Mouse (Mus musculus) hindbrain, embryonic 10.5 days (tissue): ENCODE results near the gene Zfp536. TPM values are rescaled to one million over a fixed set of nuclear protein-coding genes. Genes with fewer than 3 reads are reported as not detected.

ENCODE experiments used
- DNase-seq: peaks from one replicate; pipeline ENCODE4 v3.0.0-alpha.2; 2017; ENCODE audit warnings: low spot score
- H3K27ac ChIP-seq: fragments of 300-500 bp; sonication (generic); 2 replicates; pipeline ENCODE4 v1.5.1; 2016; ENCODE audit warnings: mild to moderate bottlenecking, moderate library complexity
- H3K27me3 ChIP-seq: fragments of 300-500 bp; sonication (generic); 2 replicates; pipeline ENCODE4 v1.6.1; 2016; ENCODE audit warnings: mild to moderate bottlenecking; ENCODE audit not compliant: poor library complexity, insufficient read depth, severe bottlenecking
- H3K36me3 ChIP-seq: fragments of 300-500 bp; sonication (generic); 2 replicates; pipeline ENCODE4 v1.6.1; 2016; ENCODE audit warnings: mild to moderate bottlenecking, moderate library complexity
- H3K4me1 ChIP-seq: fragments of 300-500 bp; sonication (generic); replicated peaks from 2 replicates; pipeline ENCODE4 v1.6.1; 2016; ENCODE audit warnings: mild to moderate bottlenecking
- H3K4me3 ChIP-seq: fragments of 300-500 bp; sonication (generic); 2 replicates; pipeline ENCODE4 v1.5.1; 2016; ENCODE audit warnings: mild to moderate bottlenecking, moderate library complexity
- H3K9me3 ChIP-seq: fragments of 300-500 bp; sonication (generic); 2 replicates; pipeline ENCODE4 v1.6.1; 2016; ENCODE audit warnings: mild to moderate bottlenecking, moderate library complexity
- WGBS: fragments of 180-500 bp; shearing (Covaris S2); methylation state at CpG from one replicate; pipeline ENCODE4 v1.1.7; 2016; 5-methylcytosine and 5-hydroxymethylcytosine counted together
- polyA plus RNA-seq: library from polyadenylated mRNA; unstranded; fragments of >200 nt; fragmentation: Nextera tagmentation; extraction: Ambion mirVana; gene quantifications from 2 replicates; pipeline ENCODE4 v1.2.1, GENCODE M21; 2016

Zfp536 gene
- polyA plus RNA-seq: 32.2 and 40.7 TPM in 2 replicates

- DNase-seq: peak; percentile 39
- Histone ChIP-seq H3K36me3 (no peaks in the 10 kb centered on the region), H3K9me3 (no peaks in the 10 kb centered on the region), H3K27ac (peak within 1 kb of the TSS; percentile 97), H3K4me3 (peak within 1 kb of the TSS; percentile 80), H3K27me3 (peaks cover 47% of the 10 kb centered on the region), H3K4me1 (peaks cover 29% of the 10 kb centered on the region)
- WGBS: under 1% methylated on average over 27 of the region's 27 CpGs
Observed at GRCm38 (mm10) chr7:37773312-37773702, at the start of gene Zfp536. Gene Zfp536 (minus strand): TSS chr7:37773641.

DNA sequence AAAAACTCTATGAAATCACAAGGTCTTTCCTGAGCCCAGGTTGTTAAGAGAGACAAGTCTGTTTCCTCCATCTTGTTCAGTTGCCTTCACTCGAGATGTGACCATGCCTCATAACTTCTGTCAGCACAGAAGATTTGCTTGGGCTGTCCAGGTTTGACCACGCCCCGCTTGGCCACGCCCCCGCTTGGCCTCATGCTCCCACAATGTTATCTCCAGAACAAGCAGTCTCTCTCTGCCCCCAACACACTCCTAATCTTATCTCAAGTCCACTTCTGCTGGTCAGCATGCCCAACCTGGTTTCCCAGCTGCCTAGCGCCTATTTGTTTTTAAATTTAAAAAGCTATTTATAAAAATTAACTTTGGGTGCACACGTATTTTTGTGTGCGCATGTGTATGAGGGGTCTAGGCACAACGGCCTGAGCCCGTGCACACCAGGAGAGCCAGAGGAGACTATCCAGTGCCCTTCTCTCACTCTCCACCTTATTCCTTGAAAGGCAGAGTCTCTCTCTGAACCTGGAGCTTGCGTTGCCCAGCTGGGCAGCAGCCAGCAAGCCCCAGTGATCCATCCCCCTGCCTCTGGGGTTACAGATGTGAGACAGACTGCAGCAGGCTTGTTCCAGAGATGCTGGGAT is 47.3 kb upstream of the Zfp536 start:
- no peaks in the 10 kb centered on the region for H3K9me3 ChIP-seq
- no peaks in the 10 kb centered on the region for H3K27me3 ChIP-seq
- no peaks in the 10 kb centered on the region for H3K4me1 ChIP-seq
- H3K27ac ChIP-seq: no peak overlapping the region
- no peak for DNase-seq
- WGBS: 83% methylated on average over 11 of the region's 11 CpGs
- no peak overlapping the region for H3K4me3 ChIP-seq
- no peaks in the 10 kb centered on the region for H3K36me3 ChIP-seq

- DNase-seq: no peak
- Histone ChIP-seq H3K27ac (no peak overlapping the region), H3K27me3 (no peaks in the 10 kb centered on the region), H3K9me3 (no peaks in the 10 kb centered on the region), H3K4me3 (no peak overlapping the region), H3K4me1 (no peaks in the 10 kb centered on the region), H3K36me3 (no peaks in the 10 kb centered on the region)
- 86% methylated on average over 8 of the region's 8 CpGs for WGBS
Observed at GRCm38 (mm10) chr7:37818631-37819340, 45.3 kb upstream of the Zfp536 start.

- 91% methylated on average over 7 of the region's 7 CpGs for WGBS
- no peaks in the 10 kb centered on the region for H3K9me3 ChIP-seq
Observed at GRCm38 (mm10) chr7:37816901-37817300, 43.5 kb upstream of the Zfp536 start.

GRCm38 (mm10) chr7:37814844-37815406 is 41.5 kb upstream of the Zfp536 start:
- DNase-seq: no peak
- no peak overlapping the region for H3K4me3 ChIP-seq
- 65% methylated on average over 8 of the region's 8 CpGs for WGBS
- no peak overlapping the region for H3K27ac ChIP-seq
- H3K4me1 ChIP-seq: no peaks in the 10 kb centered on the region
- no peaks in the 10 kb centered on the region for H3K9me3 ChIP-seq
- H3K36me3 ChIP-seq: no peaks in the 10 kb centered on the region
- H3K27me3 ChIP-seq: no peaks in the 10 kb centered on the region

More at GRCm38 (mm10) chr7:37816901-37817300, 43.5 kb upstream of the Zfp536 start:
- no peak for DNase-seq
- H3K36me3 ChIP-seq: no peaks in the 10 kb centered on the region
- H3K27me3 ChIP-seq: no peaks in the 10 kb centered on the region
- no peaks in the 10 kb centered on the region for H3K4me1 ChIP-seq
- H3K4me3 ChIP-seq: no peak overlapping the region
- no peak overlapping the region for H3K27ac ChIP-seq

- no peak overlapping the region for H3K4me3 ChIP-seq
- H3K4me1 ChIP-seq: no peaks in the 10 kb centered on the region
- 84% methylated on average over 10 of the region's 10 CpGs for WGBS
- H3K27me3 ChIP-seq: no peaks in the 10 kb centered on the region
- H3K27ac ChIP-seq: no peak overlapping the region
- no peaks in the 10 kb centered on the region for H3K9me3 ChIP-seq
- no peak for DNase-seq
- H3K36me3 ChIP-seq: no peaks in the 10 kb centered on the region
Observed at GRCm38 (mm10) chr7:37813676-37814075, 40.2 kb upstream of the Zfp536 start.

DNA sequence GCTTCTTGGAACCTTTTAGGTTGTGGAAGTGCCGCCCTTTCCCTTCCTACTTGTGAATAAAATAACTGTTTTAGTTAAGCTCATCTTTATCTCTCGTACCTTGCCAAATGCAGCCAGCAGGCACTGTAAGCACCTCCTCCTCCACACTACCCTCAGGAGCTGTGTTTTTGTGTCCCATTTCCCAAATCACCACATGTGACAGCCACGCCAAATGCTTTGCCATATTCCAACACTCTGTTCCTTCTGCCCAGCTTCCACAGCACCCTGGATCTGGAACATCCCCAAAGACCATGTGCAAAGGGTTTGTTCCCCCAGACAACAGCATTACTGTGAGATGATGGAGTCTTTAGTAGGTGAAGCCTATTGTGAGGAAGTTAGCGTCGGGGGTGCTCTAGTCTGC is 36.5 kb upstream of the Zfp536 start:
- H3K4me3 ChIP-seq: no peak overlapping the region
- 93% methylated on average over 5 of the region's 5 CpGs for WGBS
- no peaks in the 10 kb centered on the region for H3K27me3 ChIP-seq
- H3K9me3 ChIP-seq: no peaks in the 10 kb centered on the region
- H3K27ac ChIP-seq: no peak overlapping the region
- H3K4me1 ChIP-seq: no peaks in the 10 kb centered on the region
- DNase-seq: no peak
- H3K36me3 ChIP-seq: no peaks in the 10 kb centered on the region

DNA sequence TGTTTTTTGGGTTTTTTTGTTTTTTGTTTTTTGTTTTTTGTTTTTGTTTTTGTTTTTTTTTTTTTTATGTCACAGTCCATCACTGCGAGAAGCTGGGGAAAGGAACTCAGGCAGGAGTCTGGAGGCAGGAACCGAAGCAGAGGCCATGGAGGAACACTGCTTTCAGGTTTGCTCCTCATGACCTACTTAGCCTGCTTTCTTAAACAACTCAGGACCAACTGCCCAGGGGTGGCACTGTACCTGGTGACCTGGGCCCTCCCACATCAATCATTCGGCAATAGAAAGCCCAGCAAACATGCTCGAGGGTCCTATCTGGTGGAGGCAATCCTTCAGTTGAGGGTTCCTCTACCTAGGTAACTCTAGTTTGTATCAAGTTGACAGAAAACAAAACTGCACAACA is 35.6 kb upstream of the Zfp536 start:
- Histone ChIP-seq H3K9me3 (no peaks in the 10 kb centered on the region), H3K4me3 (no peak overlapping the region), H3K27me3 (no peaks in the 10 kb centered on the region), H3K27ac (no peak overlapping the region), H3K4me1 (no peaks in the 10 kb centered on the region), H3K36me3 (no peaks in the 10 kb centered on the region)
- no peak for DNase-seq
- WGBS: 91% methylated on average over 4 of the region's 4 CpGs

DNA sequence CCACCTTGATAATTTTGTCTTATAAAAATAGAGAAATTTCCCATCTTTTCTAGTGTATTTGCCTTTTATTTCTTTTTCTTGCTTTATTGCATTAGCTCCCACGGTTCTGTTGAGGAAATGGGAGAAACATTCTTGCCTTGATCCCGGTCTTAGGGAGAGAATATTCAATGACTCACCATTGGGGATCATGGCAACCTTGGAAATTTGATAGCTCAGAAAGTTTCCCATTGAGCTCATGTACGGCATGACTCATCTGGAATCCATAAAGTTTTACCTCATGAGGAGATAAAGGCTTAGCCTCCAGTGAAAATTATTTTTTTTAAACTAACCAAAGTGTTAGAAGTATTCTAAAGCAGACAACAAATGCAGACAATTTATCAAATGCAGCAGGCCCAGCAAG is 27.7 kb upstream of the Zfp536 start:
- no peaks in the 10 kb centered on the region for H3K9me3 ChIP-seq
- H3K27me3 ChIP-seq: no peaks in the 10 kb centered on the region
- DNase-seq: no peak
- H3K27ac ChIP-seq: no peak overlapping the region
- 0 out of 2 replicates have a peak, but pooled peaks cover 7% of the 10 kb centered on the region for H3K4me1 ChIP-seq
- no peaks in the 10 kb centered on the region for H3K36me3 ChIP-seq
- H3K4me3 ChIP-seq: no peak overlapping the region
- WGBS: 66% methylated on average over 3 of the region's 3 CpGs

GRCm38 (mm10) chr7:37788721-37789120 is 15.3 kb upstream of the Zfp536 start:
- H3K27me3 ChIP-seq: no peaks in the 10 kb centered on the region
- H3K4me1 ChIP-seq: no peaks in the 10 kb centered on the region
- no peak overlapping the region for H3K4me3 ChIP-seq
- DNase-seq: no peak
- no peaks in the 10 kb centered on the region for H3K36me3 ChIP-seq
- 78% methylated on average over 4 of the region's 4 CpGs for WGBS
- H3K27ac ChIP-seq: no peak overlapping the region
- H3K9me3 ChIP-seq: 0 out of 2 replicates have a peak, but pooled peaks cover 2% of the 10 kb centered on the region

GRCm38 (mm10) chr7:37775502-37775901 is 2.1 kb upstream of the Zfp536 start:
- peaks cover 21% of the 10 kb centered on the region for H3K4me1 ChIP-seq
- H3K27me3 ChIP-seq: peaks cover 34% of the 10 kb centered on the region
- no peaks in the 10 kb centered on the region for H3K36me3 ChIP-seq
- peak; percentile 76 for DNase-seq
- no peaks in the 10 kb centered on the region for H3K9me3 ChIP-seq
- H3K27ac ChIP-seq: no peak overlapping the region; the same call in 1 of the 2 replicates
- H3K4me3 ChIP-seq: peak overlapping the region; percentile 27; the same call in 1 of the 2 replicates
- WGBS: 2% methylated on average over 15 of the region's 15 CpGs

DNA sequence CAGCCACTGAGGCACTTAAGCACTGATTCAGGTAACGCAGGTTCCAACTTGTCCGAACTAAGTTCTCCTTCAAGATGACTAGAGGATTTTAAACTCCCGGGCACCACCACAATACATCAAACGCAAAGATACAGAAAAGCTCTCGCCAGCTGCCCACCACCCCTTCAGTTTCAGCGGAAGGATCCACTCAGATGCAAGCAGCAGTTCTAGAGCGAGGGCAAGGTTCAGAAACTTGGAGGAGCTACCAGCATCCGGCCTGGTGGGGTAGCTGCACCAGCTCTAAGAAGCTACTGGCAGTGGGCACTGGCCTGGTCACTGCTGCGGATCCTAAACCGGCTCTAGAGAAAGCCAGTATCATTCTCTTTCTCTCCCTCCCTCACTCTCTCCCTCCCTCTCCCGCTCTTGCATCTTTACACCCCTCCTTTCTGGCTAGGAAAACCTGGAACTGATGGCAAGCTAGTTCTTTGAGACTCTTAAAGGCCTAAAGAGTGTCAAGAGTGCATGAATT is 1.1 kb upstream of the Zfp536 start:
- peak; percentile 21 for DNase-seq
- H3K36me3 ChIP-seq: no peaks in the 10 kb centered on the region
- peaks cover 21% of the 10 kb centered on the region for H3K4me1 ChIP-seq
- no peak overlapping the region for H3K4me3 ChIP-seq
- H3K27me3 ChIP-seq: peaks cover 39% of the 10 kb centered on the region
- H3K27ac ChIP-seq: no peak overlapping the region
- WGBS: 17% methylated on average over 11 of the region's 11 CpGs
- H3K9me3 ChIP-seq: no peaks in the 10 kb centered on the region

GRCm38 (mm10) chr7:37773906-37774305 is 465 bp upstream of the Zfp536 start:
- no peak for DNase-seq
- no peaks in the 10 kb centered on the region for H3K36me3 ChIP-seq
- H3K9me3 ChIP-seq: no peaks in the 10 kb centered on the region
- H3K27me3 ChIP-seq: peaks cover 41% of the 10 kb centered on the region
- WGBS: 6% methylated on average over 5 of the region's 5 CpGs
- peaks cover 23% of the 10 kb centered on the region for H3K4me1 ChIP-seq
- peak overlapping the region; percentile 97; the same call in 1 of the 2 replicates for H3K27ac ChIP-seq
- H3K4me3 ChIP-seq: peak overlapping the region; percentile 80
